Mouse (Mus musculus) liver, embryonic 13.5 days (tissue): ENCODE measurements around the gene Tex52. TPM values are rescaled to one million over a fixed set of nuclear protein-coding genes. Genes with fewer than 3 reads are reported as not detected.

Experiments
- ATAC-seq: fragments of 200-750 bp; cut with Nextera tagmentation; 2 replicates; pipeline ENCODE4 v1.8.0; 2017; ENCODE audit warnings: low read depth, mild to moderate bottlenecking, moderate number of reproducible peaks, moderate library complexity
- DNase-seq: peaks from one replicate; pipeline ENCODE4 v3.0.0; 2022
- H3K27ac ChIP-seq: fragments of 300-500 bp; sonication (generic); 2 replicates; pipeline ENCODE4 v1.5.1; 2015; ENCODE audit warnings: moderate library complexity, mild to moderate bottlenecking, inconsistent platforms
- H3K27me3 ChIP-seq: fragments of 300-500 bp; sonication (generic); 2 replicates; pipeline ENCODE4 v1.6.1; 2015; ENCODE audit warnings: mild to moderate bottlenecking, inconsistent platforms
- H3K36me3 ChIP-seq: fragments of 300-500 bp; sonication (generic); 2 replicates; pipeline ENCODE4 v1.6.1; 2015; ENCODE audit warnings: mild to moderate bottlenecking, inconsistent platforms
- H3K4me1 ChIP-seq: fragments of 300-500 bp; sonication (generic); replicated peaks from 2 replicates; pipeline ENCODE4 v1.6.1; 2015; ENCODE audit warnings: inconsistent platforms
- H3K4me2 ChIP-seq: fragments of 300-500 bp; sonication (generic); 2 replicates; pipeline ENCODE4 v1.6.1; 2015; ENCODE audit warnings: inconsistent platforms, mild to moderate bottlenecking, moderate library complexity
- H3K4me3 ChIP-seq: fragments of 300-500 bp; sonication (generic); replicated peaks from 2 replicates; pipeline ENCODE4 v1.5.1; 2015; ENCODE audit warnings: mild to moderate bottlenecking, inconsistent platforms
- H3K9ac ChIP-seq: fragments of 300-500 bp; sonication (generic); 2 replicates; pipeline ENCODE4 v1.6.1; 2015; ENCODE audit warnings: mild to moderate bottlenecking, inconsistent platforms
- H3K9me3 ChIP-seq: fragments of 300-500 bp; sonication (generic); replicated peaks from 2 replicates; pipeline ENCODE4 v1.6.1; 2016; ENCODE audit warnings: inconsistent platforms
- WGBS: fragments of 180-500 bp; shearing (Covaris S2); methylation state at CpG from one replicate; pipeline ENCODE4 v1.1.7; 2015; ENCODE audit not compliant: insufficient replicate concordance; 5-methylcytosine and 5-hydroxymethylcytosine counted together
- polyA plus RNA-seq: library from polyadenylated mRNA; unstranded; fragments of >200 nt; fragmentation: Nextera tagmentation; extraction: Ambion mirVana; gene quantifications from 2 replicates; pipeline ENCODE4 v1.2.1, GENCODE M21; 2015

The Tex52 gene
- polyA plus RNA-seq, 1 experiment from 2014 or later, result not detected

DNA sequence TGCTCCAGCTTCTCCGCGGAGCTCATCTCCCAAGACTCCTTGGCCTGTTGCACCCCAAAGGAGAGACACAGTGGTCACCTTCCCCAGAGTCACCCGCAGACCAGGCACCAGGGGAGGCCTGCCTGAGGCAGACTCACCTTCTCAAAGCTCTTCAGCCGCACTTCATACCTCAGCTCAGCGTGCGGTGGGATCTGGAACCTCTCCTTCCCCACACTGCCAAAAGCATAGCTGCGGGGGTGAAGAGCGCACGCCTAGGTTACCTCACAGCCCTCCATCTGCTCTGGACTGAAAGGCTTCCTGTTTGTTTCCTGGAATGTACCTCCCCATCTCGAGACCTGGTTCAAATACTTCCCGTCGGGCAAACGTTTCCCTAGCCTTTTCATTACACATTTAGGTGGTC is 58.3 kb downstream of the Tex52 start:
- Histone ChIP-seq H3K9me3 (no peaks in the 10 kb centered on the region), H3K4me3 (no peak overlapping the region), H3K9ac (no peak overlapping the region), H3K27me3 (no peaks in the 10 kb centered on the region), H3K4me2 (no peak overlapping the region), H3K4me1 (peaks cover 47% of the 10 kb centered on the region), H3K36me3 (peaks cover 81% of the 10 kb centered on the region), H3K27ac (no peak overlapping the region)
- 88% methylated on average over 13 of the region's 13 CpGs for WGBS
- DNase-seq, result no peak
- no peak for ATAC-seq

Other genes with a start within 250 kb of the Tex52 start
- gene Tspan9, start 231.9 kb upstream of the Tex52 start, polyA plus RNA-seq, result 16.9 and 27.3 TPM in 2 replicates
- 0.46 and 0.77 TPM in 2 replicates for gene Tead4, start 74.6 kb upstream of the Tex52 start, polyA plus RNA-seq
- gene Tulp3, start 19.6 kb upstream of the Tex52 start, polyA plus RNA-seq, result 2.5 TPM in 2 replicates
- gene Rhno1, start 12.5 kb upstream of the Tex52 start, polyA plus RNA-seq, result 64.3 and 70.5 TPM in 2 replicates
- gene Foxm1, start 12.5 kb upstream of the Tex52 start, polyA plus RNA-seq, result 12.2 and 14.7 TPM in 2 replicates
- not detected in 2 replicates for gene Gm44596, start within 50 bp of the Tex52 start, polyA plus RNA-seq
- gene Nrip2, start 23.8 kb downstream of the Tex52 start, polyA plus RNA-seq, result 1.4 and 1.6 TPM in 2 replicates
- gene Itfg2, start 49.5 kb downstream of the Tex52 start, polyA plus RNA-seq, result 13.4 and 16.1 TPM in 2 replicates
- gene Fkbp4, start 63.2 kb downstream of the Tex52 start, polyA plus RNA-seq, result 273 and 316 TPM in 2 replicates
- 64.5 and 76.6 TPM in 2 replicates for gene Pzp, start 151.3 kb downstream of the Tex52 start, polyA plus RNA-seq
- gene A2ml1, start 206.2 kb downstream of the Tex52 start, polyA plus RNA-seq, result 4.4 and 4.6 TPM in 2 replicates
- gene Klrb1a, start 248.1 kb downstream of the Tex52 start, polyA plus RNA-seq, result 0.23 and 0.29 TPM in 2 replicates